Mouse (Mus musculus) layer of hippocampus, postnatal 10 days (tissue): ENCODE results near the gene L3mbtl4. TPM values are rescaled to one million over a fixed set of nuclear protein-coding genes. Genes with fewer than 3 reads are reported as not detected.

Source experiments
- DNase-seq, 2 experiments: peaks; one replicate each; pipeline ENCODE4 v3.0.0; 2021; ENCODE audit warnings: low spot score in 2 of 2
- total RNA-seq, 2 experiments: library from RNA; stranded (reverse); gene quantifications; 2 replicates each; pipeline ENCODE4 v1.2.3; 2021

Gene L3mbtl4
- total RNA-seq, 2 experiments from 2014 or later: 1.1 to 1.4 TPM

DNA sequence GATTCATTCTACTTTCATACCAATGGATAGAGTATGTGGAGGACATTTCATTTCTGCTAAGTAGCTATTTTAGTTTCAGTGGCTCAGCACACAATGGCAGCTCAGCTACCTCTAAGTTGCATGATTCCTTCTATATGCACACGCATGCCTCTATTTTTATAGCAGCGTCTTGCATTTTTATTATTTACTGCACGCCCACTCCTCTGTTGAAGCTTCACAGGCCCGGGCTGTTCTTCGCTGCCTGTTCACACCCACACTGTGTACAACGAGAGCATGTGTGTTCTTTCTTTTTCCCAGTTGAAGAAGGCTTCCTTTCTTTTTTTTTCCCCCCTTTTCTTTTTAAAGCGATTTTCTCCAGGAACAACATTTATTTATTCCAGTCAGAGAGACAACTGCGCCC, 357.8 kb downstream of the L3mbtl4 start:
- DNase-seq: no peak

DNA sequence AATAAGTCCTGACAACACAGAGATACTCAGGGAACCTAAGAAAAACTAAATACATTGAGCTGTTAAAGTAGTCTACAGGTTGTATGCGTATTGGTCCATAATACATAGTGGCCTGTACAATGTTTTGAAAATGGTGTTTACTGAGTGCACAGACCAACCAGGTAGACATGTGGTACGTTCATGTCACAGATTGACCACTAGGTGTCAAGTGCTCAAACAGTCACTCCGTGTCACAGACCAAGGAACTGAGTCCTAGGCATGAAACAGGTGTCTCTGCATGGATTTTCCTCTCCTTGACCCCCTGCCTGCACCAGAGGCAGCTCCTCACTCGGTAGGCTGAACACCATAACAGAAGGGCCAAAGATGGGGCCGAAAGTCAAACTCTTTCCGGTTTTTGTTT, 366.6 kb downstream of the L3mbtl4 start:
- DNase-seq: no peak

DNA sequence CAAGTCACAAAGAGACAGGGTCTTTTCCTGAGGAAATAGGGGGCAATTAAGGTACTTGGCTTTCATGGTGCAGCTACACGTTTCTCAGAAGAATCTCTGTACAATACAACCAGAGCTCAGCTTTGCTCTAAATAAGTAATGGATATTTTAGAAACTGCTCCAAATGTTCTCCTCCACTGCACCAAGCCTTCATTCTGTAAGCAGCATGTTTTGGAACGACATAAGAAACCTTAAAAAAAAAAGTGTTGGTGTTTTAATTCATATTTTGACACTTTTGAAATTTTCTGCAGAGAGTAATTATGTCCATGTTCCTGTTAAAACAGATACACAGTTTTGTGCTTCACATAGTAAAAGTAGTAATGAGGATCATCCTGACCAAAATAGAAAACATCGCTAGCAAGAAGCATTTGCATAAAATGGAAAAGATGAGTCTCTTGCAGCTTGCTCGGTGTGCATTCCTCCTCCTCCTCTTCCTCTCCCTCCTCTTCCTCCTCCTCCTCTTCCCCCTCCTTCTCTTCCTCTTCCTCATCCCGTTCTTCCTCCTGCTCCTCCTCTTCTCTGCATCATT, 369.0 kb downstream of the L3mbtl4 start:
- DNase-seq: no peak

DNA sequence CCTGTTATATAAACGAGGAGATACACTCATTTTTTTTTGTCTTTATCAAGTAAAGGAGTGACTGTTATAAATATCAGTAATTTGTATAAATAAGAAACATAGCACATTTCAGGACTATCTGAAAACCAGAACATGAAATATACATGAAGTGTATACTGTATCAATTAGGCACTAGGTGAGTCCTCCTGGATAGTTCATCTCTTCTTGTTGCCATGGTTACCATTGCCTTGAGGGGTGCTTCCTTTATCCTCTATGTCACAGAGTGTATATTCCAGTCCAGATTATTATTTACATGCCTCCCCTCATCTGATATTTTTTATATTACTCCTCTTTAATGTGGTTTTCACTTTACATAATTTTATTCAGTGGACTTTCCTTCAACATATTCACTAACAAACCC, 392.9 kb downstream of the L3mbtl4 start:
- DNase-seq: no peak

DNA sequence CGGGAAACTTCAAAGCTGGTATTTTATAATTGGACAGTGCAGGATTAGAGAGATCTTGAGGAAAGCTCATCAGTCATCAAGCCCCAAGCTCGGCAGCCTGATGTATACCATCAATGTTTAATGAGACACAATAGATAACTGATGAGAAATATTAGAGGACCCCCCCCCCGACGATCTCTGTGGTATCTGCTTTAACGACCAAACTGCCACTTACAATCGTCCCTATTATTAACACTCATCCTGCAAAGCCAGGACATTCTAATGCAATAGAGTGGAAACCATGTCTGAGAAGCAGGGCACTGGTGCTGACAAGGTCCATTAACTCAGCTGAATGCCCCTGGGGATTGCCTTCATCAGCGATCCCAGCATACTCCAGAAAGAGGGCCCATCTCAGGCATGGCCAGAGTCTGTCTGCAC, 398.5 kb downstream of the L3mbtl4 start:
- no peak for DNase-seq

DNA sequence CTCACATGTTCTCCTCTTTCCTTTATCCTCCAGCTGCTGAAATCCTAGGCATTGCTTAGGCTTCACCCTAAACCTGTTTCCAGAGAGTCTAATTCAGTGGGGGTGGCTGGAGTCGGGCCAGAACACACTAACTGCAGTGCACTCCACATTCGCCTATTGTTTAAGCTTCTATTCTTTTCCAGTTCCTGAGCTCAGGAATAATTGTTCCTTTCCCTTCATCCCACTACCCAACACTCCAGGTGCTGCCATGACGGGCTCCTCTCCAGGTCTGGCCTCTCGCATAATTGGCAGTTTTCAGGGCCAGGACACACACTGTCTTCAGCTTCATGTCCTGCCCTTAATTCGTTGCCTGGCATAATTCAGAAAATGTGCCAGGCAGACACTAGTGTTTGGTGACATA, 437.1 kb downstream of the L3mbtl4 start:
- DNase-seq: no peak

DNA sequence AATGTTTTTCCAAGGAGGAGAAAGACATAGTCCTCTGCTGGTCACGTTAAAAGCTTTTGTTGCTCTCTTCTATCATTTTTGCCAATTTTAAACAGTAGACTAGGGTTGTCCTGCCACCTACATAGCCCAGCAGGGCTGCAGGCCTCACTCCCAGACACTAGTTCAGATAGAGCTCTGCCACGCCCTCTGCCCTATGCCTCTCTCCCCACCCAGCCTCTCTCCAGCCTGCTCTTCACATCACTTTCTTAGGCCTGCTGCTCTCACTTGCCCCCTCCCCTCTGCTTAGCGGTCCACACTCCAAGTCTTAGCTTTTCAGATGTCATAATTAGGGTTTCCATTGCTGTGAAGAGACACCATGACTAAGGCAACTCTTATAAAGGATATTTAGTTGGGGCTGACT, 437.8 kb downstream of the L3mbtl4 start:
- DNase-seq: no peak

DNA sequence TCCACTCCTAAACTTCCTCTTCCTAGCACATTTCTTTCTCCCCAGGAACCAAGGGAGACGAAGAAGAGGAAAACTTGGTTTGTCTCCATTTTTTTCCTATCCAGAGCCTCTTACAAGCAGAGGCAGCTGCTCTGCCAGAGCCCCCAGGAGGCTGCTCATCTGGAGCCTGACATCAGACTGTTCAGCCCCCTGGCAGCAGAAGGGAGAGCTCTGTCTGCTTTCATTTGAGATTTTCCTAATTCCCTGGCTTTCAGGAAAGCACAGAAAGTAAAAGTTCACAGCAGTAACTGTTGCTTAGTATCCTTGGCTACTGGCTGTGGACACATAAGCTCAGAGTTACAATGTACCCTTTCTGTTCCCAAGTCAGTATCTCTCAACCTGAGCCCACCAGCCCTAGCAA, 474.7 kb downstream of the L3mbtl4 start:
- DNase-seq: peak; percentile 28 to 30

DNA sequence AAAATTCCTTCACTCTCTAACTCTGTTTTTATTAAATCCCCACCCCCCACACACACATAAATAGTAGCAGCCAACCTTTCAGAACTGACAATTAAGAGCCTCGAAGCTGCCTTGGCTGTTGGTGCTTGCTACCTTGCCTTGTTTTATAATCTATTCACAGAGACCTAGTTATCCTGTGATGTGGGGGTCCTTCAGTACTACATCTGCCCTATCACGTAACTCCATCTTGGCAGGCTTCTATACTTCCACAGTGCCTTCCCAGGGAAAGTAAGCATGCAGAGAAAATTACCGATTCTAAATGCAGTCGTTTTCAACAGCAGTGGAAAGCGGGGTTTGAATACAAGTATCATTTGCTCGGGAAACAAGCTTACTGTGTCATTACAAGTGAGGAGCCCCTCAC, 476.9 kb downstream of the L3mbtl4 start:
- no peak for DNase-seq

DNA sequence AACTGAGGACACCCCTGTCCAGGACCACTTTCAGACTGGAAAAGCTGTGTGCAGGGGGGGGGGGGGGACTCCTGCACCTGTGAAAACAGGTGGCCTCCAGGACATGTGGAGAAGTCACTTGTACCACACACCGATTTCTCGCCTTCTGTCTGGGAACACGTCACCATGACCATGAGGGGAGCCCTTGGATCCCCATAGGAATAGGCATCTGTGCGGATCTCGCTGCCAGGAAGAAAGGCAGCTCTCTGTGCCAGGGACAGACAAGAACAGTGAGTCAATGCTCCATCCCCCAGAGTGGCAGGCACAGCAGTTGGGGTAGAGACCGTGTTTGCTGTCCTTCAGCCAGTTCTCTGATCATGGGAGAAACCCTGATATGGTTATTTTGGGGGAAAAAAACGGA, 479.5 kb downstream of the L3mbtl4 start:
- DNase-seq: peak; percentile 23 to 33

DNA sequence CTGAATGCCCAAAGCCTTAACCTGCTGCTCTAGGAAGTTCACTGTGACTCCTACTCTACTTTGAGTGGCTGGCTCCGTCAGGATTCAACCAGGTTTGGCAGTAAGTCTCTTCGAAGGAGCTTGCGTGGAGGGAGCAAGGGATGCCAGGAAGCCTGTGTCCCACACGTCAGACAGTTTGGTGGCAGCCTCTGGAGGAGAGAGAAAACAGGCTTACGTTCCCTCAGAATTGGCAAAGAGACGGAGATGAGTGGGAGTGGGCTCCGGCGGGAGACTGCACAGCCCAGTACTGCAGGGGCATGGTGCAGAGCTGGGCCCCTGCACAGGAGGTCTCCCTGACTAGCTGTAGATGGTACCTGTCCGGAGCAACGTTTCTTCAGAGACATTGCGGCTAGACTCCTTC, 481.2 kb downstream of the L3mbtl4 start:
- DNase-seq: no peak

DNA sequence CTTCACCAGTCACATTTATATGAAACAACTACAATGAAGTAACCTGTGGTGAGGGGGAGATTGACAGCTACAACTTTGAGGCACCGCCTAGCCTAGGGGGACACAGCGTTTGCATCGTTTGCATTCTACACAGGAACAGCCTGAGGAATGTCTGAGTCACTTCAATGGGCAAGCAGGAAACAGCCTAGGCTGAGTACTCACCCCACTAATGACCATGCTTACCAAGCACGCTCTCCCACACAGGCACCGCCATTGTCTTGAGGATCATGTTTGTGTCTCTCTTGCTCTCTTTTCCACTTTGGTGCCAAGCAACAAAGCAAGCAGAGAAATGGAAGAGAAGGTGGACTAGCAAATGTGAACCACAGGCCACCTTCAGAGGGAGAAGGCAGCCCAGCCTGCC, 484.8 kb downstream of the L3mbtl4 start:
- DNase-seq: no peak

DNA sequence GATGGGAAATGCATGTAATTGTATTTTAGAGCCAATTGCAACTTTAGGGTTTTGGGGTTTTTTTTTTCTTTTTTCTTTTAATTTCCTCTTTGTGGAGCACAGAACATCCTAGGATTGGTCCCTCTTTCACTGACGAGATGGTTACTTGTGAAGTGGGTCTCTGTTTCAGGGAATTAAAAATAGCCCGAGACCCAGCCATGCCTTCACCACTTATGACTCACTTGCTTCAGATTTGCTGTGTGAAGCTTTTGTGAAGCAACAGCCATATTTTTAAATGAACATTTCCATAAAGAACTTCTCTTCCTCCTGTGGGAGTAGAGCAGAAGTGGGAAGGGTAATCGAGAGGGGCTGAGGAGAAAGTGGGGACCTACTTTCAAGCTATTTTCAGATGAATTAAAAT, 485.3 kb downstream of the L3mbtl4 start:
- DNase-seq: no peak

DNA sequence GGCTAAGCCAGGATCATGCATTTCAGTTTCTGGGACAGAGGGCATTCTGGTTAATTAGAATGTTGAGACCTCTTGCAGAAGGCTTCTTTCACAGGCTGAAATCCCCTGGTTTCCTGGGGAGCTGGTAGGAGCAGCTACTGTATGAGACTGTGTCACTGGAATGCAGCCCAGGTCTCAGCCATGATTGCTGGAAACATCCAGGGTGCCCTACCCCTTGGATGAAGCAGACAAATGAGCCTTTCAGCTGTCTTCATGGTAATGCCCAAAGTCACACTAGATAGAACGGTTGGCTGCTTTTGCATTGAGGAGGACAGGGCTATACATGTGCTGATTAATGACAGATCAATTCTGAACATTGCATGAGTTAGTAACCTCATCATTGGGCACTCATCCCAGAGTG, 486.4 kb downstream of the L3mbtl4 start:
- DNase-seq: no peak

DNA sequence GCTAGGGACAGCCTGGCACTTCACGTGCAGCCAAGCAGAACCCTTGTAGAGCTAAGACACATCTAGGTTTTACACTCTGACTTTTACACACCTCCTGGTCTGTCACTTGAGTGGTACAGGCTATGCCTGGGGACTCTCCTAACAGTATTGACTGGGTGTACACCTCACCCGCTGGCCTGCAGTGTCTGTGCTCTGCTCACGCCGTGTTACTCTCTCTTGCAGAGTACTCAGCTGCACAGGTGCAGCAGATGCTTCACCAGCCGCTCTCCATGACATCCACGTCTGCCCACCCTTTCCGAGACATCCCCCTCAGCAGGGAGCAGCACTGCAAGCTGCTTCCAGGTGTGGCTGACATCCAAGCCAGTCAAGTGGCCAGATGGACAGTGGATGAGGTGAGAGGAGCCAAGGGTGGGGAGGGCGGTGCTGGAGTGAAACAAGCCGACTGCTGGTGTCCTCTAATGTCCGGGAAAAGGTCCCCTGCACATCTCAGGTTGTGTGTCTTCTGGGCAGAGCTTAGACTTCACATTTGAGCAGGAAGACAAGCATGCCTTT, 490.8 kb downstream of the L3mbtl4 start:
- no peak for DNase-seq

DNA sequence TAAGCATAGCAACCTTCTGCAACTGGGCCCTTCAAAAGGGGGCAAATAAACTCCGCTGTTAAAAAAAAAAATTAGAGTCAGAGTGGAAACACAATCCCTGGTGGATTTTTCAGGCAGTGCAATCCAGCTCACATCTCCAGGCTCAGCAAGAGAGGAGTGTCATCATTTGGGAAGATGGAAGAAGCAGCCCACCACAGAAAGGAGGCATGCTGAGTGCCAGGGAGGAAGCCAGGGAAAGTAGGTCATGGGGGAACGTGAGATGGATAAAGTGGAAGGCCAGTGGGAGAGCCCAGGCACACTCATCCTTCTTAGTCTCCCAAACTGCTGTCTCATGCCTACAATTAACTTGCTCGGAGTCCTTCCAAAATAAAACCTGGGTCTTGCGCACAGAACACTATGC, 496.0 kb downstream of the L3mbtl4 start:
- no peak for DNase-seq

DNA sequence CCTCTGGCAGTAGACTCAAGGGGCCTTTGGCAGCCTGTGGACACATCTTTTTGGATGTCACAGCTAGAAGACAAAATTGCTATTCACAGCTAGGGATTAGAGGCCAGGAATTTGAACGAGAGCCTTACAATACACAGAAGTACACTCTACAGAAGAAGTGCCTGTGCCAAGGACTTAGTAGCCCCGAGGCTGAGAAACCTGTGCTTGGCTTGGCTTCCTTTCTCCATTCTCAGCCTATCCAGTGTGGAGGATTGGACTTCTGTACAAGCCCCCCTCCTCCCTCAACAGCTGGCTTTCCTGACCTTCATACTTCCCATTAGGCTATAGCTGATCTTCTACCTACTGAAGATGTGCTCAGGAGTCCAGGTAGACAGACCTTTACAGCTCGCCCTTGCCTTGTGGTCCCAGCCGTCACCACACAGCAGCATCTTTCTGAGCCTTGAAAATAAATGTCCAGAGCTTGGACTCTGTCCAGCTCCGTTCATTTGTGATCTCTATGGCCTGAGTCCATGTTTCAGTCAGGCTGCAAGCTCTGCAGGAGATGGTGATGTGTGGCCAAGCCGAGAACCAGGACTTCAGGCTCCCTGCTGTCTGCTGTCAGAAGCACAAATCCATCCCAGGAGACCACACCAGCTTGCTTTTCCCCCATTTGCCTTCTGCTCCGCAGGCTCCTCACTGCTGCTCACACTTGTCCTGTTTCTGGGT, 497.6 kb downstream of the L3mbtl4 start:
- DNase-seq: no peak

DNA sequence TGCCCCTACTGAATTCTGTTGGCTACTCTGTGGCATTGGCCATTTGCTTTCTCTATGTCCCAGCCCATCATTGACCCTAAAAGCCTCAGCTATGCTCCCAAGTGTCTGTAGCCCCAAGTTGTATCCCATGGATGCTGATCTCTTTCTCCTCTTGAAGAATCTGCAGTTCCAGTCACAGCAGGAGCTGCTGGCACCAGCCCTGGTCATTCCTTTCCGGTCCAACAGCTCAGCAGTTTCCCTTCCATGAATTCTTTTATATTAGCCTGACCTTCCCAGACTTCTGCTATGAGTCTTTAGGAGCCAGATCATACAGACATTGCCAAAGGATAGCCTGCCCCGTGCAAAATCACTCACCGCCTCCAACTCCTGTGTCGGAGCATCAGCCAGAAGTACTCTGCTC, 520.1 kb downstream of the L3mbtl4 start:
- DNase-seq: no peak

DNA sequence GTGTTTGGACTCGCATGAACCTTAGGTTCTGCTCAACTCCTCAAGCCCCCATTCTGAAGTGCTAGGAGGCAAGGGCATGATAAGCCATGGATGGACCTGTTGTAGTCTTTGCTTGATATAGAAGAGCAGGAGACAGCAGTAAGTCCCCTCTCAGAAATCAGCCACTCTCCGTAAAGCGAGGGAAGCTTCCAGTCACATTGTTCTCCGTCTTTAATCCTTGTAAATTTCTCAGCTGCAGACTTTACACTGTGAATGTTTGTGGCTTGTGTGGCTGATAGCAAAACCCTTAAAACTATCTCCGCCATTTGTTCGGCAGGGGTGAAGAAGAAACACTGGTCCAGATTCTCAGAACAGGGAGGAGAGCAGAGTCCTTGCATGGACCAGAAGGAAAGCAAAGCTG, 552.7 kb downstream of the L3mbtl4 start, which contains the start of gene Tmem200c:
Gene Tmem200c, plus strand, starts transcription at position 301 of the 400 bp plus-strand sequence.
- DNase-seq: no peak
